Mouse (Mus musculus) central nervous system, embryonic 14 days (tissue): ENCODE results near the gene Olfr1116. TPM values are rescaled to one million over a fixed set of nuclear protein-coding genes. Genes with fewer than 3 reads are reported as not detected.

Experiments
- polyA plus RNA-seq: library from polyadenylated mRNA; depleted of rRNA; stranded (reverse); fragments of >200 nt; gene quantifications from 2 replicates; pipeline ENCODE4 v1.2.3, GENCODE M21; 2012; rRNA removed

The Olfr1116 gene
- not detected in 2 replicates for polyA plus RNA-seq

DNA sequence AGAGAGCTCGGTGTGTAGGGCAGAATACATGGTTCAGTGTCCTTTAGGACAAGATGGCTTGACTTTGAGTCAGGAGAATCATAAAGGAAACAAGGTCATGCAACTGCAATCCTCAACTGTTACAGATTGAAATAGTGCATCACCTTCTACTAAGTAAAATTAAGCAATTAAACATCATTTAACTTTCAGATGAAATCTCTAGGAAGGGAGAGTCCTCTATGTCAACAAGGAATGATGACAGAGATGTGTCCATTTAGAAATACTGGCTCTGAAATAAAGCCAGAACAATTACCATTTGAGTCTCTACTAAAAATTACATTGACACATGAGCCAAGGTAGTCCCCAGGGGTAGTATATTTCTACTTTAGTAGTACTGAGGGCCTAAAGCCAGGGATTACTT is at the start of gene Olfr1116:
TSS of gene Olfr1116 (plus strand) at position 301 of the 400 bp plus-strand sequence.

GRCm38 (mm10) chr2:87247713-87248112 is 19.6 kb upstream of the Olfr1116 start, which contains the start of gene Olfr1115:
TSS of gene Olfr1115 (plus strand) at chr2:87248013.

GRCm38 (mm10) chr2:87307281-87307680 is 39.9 kb downstream of the Olfr1116 start, which contains the start of gene Olfr1118:
TSS of gene Olfr1118 (plus strand) at chr2:87307581.

Other genes starting within 250 kb of the Olfr1116 start
- not detected in 2 replicates for gene Olfr1104, start 240.5 kb upstream of the Olfr1116 start, polyA plus RNA-seq
- gene Olfr1105, start 231.0 kb upstream of the Olfr1116 start, polyA plus RNA-seq, result not detected in 2 replicates
- gene Olfr1106, start 215.3 kb upstream of the Olfr1116 start, polyA plus RNA-seq, result not detected in 2 replicates
- not detected in 2 replicates for gene Olfr1107, start 191.7 kb upstream of the Olfr1116 start, polyA plus RNA-seq
- gene Olfr1109, start 171.5 kb upstream of the Olfr1116 start, polyA plus RNA-seq, result not detected in 2 replicates
- not detected in 2 replicates for gene Olfr259, start 153.0 kb upstream of the Olfr1116 start, polyA plus RNA-seq
- gene Olfr1110, start 127.2 kb upstream of the Olfr1116 start, polyA plus RNA-seq, result not detected in 2 replicates
- gene Olfr1111, start 114.9 kb upstream of the Olfr1116 start, polyA plus RNA-seq, result not detected in 2 replicates
- gene Olfr1112, start 79.7 kb upstream of the Olfr1116 start, polyA plus RNA-seq, result not detected in 2 replicates
- not detected in 2 replicates for gene Olfr1113, start 58.6 kb upstream of the Olfr1116 start, polyA plus RNA-seq
- not detected in 2 replicates for gene Olfr1115, start 19.5 kb upstream of the Olfr1116 start, polyA plus RNA-seq
- gene Olfr1118, start 40.0 kb downstream of the Olfr1116 start, polyA plus RNA-seq, result not detected in 2 replicates
- gene Olfr1120, start 87.3 kb downstream of the Olfr1116 start, polyA plus RNA-seq, result not detected in 2 replicates
- gene Olfr1121, start 102.4 kb downstream of the Olfr1116 start, polyA plus RNA-seq, result not detected in 2 replicates
- gene Olfr1122, start 118.3 kb downstream of the Olfr1116 start, polyA plus RNA-seq, result not detected in 2 replicates
- gene Olfr1123, start 149.1 kb downstream of the Olfr1116 start, polyA plus RNA-seq, result not detected in 2 replicates
- not detected in 2 replicates for gene Olfr1124, start 162.7 kb downstream of the Olfr1116 start, polyA plus RNA-seq
- gene Olfr1126, start 186.4 kb downstream of the Olfr1116 start, polyA plus RNA-seq, result not detected in 2 replicates
- not detected in 2 replicates for gene Pramel7, start 229.6 kb downstream of the Olfr1116 start, polyA plus RNA-seq
- not detected in 2 replicates for gene Pramel6, start 239.0 kb downstream of the Olfr1116 start, polyA plus RNA-seq